Mouse (Mus musculus) retina, postnatal 7 days (tissue): ENCODE measurements around the gene Tubd1.
A peak's percentile ranks its signal among the peaks of the same experiment; 100 is the strongest.
"Not testable (repeated sequence)": the region's sequence is repeated elsewhere in the genome, so short reads cannot be mapped to it uniquely, and the experiment has no call there.

Experiments
- DNase-seq: peaks from one replicate; pipeline ENCODE4 v3.0.0-alpha.2; 2012; ENCODE audit warnings: low read depth, low spot score

Tubd1 gene

DNA sequence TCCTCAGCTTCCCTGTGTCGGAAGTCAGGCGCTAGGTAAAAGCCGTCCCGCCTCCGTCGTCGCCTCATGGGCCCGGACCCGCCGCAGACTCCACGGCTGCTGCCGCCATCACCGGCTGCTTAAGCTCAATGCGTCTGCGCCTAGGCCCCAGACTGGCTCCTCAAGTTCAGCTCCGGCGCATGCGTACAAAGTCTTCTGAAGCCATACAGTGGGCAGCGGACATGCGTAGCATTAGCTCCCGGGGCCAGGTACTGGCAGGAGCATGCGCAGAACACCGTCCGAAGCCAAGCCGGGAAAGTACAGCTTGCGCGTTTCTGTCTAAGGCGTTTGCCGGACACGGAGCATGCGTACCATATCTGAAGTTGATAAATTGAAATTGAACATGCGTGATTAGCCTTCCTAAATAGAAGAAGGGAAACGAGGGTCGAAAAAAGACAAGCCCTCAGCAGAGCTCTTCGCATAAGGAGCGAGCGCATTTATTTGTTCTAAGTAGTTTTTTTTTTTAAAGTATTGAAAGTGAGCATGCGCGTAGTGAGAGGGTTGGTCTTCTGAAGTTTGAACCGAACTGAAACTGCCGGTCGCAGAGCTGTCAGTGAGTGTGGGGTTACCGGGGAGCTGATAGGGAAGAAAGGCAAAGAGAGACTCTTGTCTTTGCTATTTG, at the start of gene Tubd1, which contains the start of gene Rps6kb1:
Gene Tubd1, plus strand, starts transcription at position 353 of the 661 bp plus-strand sequence.
Gene Rps6kb1, minus strand, starts transcription at position 167 of the 661 bp plus-strand sequence.
- DNase-seq: peak; percentile 100

DNA sequence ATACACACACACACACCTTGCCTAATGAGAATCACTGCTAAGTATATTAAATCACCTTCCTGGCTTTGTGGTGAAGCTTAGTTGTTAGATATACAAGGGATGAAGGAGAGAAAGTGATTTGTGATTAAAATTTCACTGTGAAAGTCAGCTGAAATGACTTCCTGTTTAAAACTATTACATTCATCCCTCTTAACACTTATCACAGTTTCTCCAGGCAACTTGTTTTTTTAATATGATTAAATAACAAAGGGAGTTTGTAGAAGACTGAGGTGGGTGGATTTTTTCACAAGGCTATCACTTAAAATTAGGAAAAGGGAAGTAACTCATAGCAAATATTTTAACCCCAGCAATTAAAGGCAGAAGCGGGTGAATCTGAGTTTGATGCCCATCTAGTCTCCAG, 47.4 kb upstream of the Tubd1 start:
- no peak for DNase-seq

DNA sequence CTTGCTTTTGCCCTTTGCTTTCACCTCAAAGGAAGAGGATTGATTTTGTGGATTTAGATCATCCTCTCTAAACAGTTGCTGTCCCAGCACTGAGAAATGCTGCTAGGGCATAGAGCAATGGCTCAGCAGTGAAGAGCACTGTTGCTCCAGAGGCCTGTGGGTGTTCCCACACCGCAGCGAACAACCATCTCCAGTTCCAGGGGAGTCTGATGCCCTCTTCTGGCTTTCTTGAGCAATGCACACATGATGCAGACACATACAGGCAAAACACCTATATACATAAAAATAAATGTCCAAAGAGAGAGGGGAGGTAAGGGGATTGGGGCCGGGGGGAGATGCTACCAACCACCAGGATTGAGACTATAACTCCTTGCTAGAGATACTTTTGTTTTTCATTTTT, 46.9 kb upstream of the Tubd1 start:
- DNase-seq: no peak

DNA sequence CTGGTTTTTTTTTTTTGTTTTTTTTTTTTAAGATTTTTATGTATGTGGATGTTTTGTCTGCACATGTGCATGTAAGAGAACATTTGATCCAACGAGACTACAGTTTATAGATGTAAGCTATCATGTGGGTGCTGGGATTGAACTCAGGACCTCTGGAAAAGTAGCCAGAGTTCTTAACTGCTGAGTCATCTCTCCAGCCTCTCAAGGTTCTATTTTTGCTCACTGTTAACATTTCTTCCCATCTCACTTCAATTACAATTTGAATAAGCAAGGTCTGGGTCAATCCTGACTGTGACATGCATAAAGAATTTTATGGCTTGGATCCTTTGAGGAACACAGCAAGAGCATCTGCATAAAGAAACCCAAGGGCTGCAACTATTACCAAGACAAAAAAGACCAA, 44.0 kb upstream of the Tubd1 start:
- no peak for DNase-seq

GRCm38 (mm10) chr11:86503121-86503520, 41.7 kb upstream of the Tubd1 start:
- no peak for DNase-seq

GRCm38 (mm10) chr11:86507334-86507733, 37.5 kb upstream of the Tubd1 start:
- no peak for DNase-seq

DNA sequence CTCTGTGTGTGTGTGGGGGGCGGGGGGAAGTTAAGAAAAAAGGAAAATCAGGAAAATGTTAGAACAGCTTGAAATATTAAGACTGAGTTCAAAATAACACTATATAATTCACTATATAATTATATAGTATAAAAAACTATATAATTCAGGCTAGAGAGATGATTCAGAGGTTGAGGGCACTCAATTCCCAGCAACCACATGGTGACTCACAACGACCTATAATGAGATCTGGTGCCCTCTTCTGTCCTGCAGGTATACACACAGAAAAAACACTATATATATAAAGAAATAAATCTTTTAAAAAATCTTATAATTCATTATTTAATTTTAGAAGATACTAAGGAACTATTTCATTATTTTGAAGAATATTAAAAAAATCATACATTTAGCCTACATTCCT, 36.8 kb upstream of the Tubd1 start:
- no peak for DNase-seq

DNA sequence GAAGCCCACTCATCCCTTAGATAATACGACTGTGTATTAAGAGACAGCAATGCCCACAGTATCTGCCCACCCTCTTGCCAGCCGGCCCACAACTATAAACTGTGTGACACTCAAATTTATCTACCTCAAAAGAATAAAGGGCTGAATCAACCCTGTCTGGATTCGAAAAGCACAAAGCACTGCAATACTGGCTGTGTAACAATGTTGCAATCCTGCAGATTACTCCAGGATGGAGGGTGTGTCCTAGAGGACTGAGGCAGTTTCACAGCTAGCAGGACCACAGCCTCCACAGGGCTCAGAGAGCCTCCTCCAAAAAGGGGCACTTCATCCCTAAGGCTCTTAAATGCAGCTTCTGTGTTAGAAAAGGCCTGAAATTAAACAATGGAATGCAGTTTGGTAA, 28.2 kb upstream of the Tubd1 start:
- DNase-seq: no peak

DNA sequence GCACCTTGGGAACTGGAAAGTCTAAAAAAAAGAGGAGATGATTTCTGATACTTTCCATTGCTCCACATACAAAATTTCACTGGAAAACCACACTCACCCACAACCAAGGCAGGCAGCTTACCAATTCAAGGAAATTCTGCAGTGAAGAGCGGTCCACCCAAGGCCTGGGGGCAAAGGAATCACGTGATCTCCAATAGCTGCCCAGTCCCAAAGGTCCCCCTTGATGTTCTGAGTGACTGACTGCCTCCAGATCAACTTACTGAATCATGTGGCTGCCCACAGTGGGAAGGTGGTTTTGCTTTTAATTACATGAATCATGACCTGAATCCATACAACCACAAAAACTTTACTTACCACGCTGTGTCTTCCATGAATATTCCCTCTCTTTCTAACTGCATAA, 27.6 kb upstream of the Tubd1 start:
- DNase-seq: no peak

GRCm38 (mm10) chr11:86519751-86520150, 25.0 kb upstream of the Tubd1 start:
- no peak for DNase-seq

GRCm38 (mm10) chr11:86527528-86527927, 17.3 kb upstream of the Tubd1 start:
- no peak for DNase-seq

DNA sequence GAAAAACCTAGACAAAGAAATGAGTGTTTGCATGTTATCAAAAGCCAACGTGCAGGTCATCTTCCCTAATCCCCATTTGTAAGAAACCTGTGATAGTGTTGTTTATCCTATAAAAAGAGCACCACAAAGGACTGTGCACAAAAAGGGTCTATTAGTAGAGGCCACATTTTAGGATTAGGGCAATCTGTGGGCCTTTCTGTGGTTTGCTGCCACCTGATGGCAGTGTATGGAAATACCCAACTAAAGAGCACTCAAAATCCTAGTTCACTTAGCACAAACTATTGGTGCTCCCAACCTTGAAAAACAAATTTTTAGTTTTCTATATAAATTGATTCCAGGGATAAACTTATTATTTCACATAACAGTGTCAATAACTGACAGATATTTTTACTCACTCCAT, 12.0 kb upstream of the Tubd1 start:
- DNase-seq: no peak

DNA sequence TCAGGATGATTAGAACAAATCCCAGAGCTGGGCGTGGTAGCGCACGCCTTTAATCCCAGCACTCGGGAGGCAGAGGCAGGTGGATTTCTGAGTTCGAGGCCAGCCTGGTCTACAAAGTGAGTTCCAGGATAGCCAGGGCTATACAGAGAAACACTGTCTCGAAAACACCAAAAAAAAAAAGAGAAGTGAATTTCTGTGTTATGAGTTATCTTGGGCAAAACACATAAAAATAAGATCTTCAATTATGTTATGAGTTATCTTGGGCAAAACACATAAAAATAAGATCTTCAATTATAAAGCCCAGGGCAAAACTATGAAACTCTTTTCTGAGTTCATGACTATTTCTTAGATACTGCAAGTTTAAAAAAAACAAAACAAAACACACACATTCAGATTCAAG, 11.5 kb upstream of the Tubd1 start:
- not testable (repeated sequence) for DNase-seq

DNA sequence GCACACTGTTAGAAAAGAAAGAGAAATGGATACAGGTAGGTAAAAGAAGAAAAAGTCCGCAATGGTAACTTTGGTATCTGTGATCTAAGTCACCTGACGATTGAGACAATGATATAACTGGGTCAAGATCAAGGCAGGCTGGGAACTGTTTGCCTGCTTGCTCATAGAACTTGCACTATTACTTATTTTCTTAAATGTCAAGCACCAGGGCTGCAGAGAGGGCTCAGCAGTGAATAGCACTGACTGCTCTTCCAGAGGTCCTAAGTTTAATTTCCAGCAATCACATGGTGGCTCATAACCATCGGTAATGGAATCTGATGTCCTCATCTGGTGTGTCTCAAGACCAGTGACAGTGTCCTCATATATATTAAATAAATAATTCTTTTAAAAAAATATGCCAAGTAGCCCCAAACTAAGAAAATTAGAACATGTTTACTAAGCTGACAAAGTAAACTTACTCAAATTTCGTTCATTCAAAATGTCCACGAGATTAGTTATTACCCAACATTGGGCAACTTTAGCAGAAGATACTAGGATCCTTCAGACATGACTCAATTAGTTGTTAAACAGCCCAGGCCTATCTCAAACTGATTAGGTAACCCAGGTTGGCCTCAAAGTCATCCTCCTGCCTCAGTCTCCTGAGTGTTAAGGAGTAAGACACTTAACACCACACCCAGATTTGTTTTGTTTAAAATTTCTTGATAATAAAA, 10.4 kb upstream of the Tubd1 start:
- no peak for DNase-seq

- no peak for DNase-seq
These were observed 6.0 kb upstream of the Tubd1 start for GRCm38 (mm10) chr11:86538786-86539185.

DNA sequence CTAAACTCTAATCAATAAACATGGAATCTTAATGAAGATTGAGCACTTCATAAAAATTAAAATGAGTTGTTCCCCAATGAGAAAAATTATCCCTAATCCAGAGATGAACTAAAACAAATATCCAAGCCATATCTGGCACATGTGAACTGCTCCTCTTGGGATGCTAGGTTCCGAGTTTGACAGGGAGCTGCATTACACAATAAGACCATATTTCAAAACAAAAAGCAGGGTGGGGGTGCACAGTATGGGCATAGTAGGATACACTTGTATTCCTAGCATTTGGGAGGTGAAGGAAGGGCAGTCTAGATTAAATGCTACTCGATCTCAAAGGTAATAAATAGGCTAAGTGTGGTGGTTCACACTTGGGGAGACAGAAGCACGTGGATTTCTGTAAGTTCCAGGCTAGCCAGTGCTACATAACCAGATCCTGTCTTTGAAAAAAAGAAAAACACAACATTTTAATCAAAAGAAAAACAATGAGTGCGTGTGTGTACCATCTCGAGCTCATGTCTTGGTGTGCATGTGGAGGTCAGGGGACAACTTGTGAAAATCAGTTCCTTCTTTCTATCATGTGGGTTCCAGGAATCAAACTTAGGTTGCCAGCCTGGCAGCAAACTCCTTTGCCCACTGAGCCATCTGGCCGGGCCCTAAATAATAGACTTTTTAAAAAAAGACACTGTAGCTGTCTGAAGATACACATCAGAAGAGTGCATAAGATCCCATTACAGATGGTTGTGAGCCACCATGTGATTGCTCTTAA, 4.9 kb upstream of the Tubd1 start:
- no peak for DNase-seq

- no peak for DNase-seq
These were observed 4.3 kb upstream of the Tubd1 start for GRCm38 (mm10) chr11:86540476-86540845.

DNA sequence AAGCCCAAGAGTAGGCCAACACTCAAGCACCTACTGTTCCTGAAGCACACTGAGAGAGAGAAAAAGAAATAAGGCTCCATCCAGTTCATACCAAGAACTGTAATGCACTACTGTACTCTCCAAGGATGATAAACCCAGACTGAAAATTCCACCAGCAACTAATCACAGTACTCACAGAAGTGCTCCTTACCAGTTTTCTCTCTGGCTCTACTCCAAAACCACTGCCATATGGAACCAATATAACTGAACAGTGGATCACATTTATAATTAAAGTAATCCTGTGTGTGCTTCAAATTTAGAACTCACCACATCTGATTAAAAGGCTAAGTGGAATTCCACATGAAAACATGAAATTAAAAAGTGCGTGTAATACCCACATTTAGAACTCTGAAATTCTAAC, 1.9 kb upstream of the Tubd1 start:
- no peak for DNase-seq

- no peak for DNase-seq
These were observed 692 bp upstream of the Tubd1 start for GRCm38 (mm10) chr11:86543960-86544638.

DNA sequence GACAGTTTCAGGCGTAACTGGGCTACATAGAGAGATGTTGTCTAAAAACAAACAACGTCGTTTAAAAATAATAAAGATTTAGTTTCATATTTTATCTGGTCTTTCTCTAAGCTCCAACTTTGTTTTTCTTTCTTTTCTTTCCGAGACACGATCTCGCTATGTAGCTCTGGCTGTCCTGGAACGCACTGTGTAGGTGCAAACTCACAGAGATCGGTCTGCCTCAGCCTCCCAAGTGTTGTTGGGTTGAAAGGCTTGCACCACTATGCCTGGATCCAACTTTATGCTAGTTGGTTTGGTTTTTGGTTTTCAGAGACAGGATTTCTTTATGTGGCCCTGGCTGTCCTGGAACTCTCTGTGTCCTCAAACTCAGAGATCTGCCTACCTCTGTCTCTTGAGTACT, 765 bp downstream of the Tubd1 start:
- no peak for DNase-seq

DNA sequence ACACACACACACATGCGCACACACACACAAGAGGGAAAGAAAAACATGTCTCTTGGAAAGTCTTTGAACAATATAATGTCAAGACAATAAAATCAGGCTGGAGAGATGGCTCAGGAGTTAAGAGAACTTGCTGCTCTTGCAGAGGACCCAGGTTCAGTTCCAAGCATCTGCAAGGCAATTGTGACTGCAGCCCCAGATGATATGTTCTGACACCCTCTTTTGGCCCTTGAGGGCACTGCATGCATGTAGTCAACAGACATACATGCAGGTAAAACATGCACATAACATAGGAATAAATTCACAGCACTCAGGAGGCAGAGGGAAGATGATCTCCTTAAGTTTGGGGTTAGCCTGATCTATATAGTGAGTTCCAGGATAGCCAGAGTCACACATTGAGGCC, 2.6 kb downstream of the Tubd1 start:
- no peak for DNase-seq

DNA sequence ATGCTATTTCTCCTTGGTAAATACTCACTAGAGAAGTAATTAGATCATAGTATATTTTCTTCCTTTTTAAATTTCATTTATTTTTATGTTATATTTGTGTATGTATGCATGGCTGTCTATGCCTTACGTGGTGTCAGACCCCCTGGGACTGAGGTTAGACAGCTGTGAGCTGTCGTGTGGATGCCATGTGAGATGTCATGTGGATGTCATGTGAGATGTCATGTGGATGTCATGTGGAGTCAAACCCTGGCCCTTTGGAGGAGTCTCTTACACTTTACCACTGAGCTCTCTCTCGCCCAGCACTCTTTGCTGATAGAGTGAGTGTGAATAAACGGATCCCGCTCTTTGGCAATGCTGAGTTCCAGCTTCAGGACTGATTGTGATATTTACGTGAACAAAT, 8.7 kb downstream of the Tubd1 start:
- no peak for DNase-seq
